Mouse (Mus musculus) frontal cortex, postnatal 36 days (tissue): ENCODE data around the gene Rad9b.

Experiments
- DNase-seq, 2 experiments: peaks; one replicate each; pipeline ENCODE4 v3.0.0; 2022; ENCODE audit warnings: low spot score in 2 of 2

Gene Rad9b

GRCm38 (mm10) chr5:122284183-122285028, 69.6 kb downstream of the Rad9b start, which contains the start of gene Pptc7:
Gene Pptc7, plus strand, starts transcription at chr5:122284365.
- peak; percentile 81 to 83 for DNase-seq

- no peak for DNase-seq
Measured at GRCm38 (mm10) chr5:122283828-122284182, 70.2 kb downstream of the Rad9b start.

- DNase-seq = no peak
Measured at GRCm38 (mm10) chr5:122280827-122281462, 73.1 kb downstream of the Rad9b start.

GRCm38 (mm10) chr5:122280422-122280826, 73.6 kb downstream of the Rad9b start:
- DNase-seq = no peak

GRCm38 (mm10) chr5:122279799-122280421, 74.1 kb downstream of the Rad9b start:
- DNase-seq = no peak

- DNase-seq = no peak
Measured at GRCm38 (mm10) chr5:122278946-122279345, 75.1 kb downstream of the Rad9b start.

GRCm38 (mm10) chr5:122274785-122275184, 79.2 kb downstream of the Rad9b start:
- no peak for DNase-seq
